Mouse (Mus musculus): ENCODE results near the gene Mbnl2.

DNA sequence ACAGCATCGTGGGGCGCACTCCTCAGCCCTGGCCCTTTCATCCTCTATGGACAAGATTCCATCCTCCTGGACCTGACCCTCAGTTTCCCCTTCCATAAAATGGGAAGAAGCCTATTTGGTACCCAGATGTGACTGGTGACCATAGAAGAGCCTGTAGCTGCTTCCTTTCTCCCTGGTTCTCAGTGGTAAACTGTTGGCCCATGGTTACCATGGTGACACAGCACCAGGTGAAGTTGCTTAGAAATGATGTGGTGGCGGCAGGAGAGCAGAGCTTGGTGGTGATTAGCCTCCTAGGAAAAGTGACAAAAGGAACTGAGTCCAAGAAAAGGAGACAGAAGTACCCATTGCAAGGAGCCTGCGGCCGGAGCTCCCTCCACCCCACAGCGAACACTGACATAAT lies 34.2 kb downstream of the Mbnl2 start:
- TF ChIP-seq CTCF (IDR thresholded peaks at IDR 0.05; ENCODE audit: low read depth, low read length) (no peak), EP300 (IDR thresholded peaks at IDR 0.05; ENCODE audit: insufficient read depth, low read depth, low read length) (no peak), POLR2A (IDR thresholded peaks at IDR 0.05; ENCODE audit: insufficient read depth, low read length) (no peak)

All from ES-Bruce4 (cell line).